Mouse (Mus musculus) small intestine, adult 2 months (tissue): ENCODE measurements at regions not wholly inside any gene's neighbourhood (a gene's known extent, or its start where the extent isn't known, plus 50 kb on each side); places are given as distances from the start of the nearest gene placed in this dataset.

Experiments
- H3K27ac ChIP-seq: fragments of 200-500 bp; 2 replicates; pipeline ENCODE4 v1.5.1; 2012; ENCODE audit warnings: low read depth, low read length, control low read depth, inconsistent platforms; ENCODE audit not compliant: insufficient read depth
- H3K27me3 ChIP-seq: fragments of 200-500 bp; 2 replicates; pipeline ENCODE4 v1.6.1; 2012; ENCODE audit warnings: mild to moderate bottlenecking, moderate library complexity, low read length, inconsistent platforms; ENCODE audit not compliant: control insufficient read depth, insufficient read depth
- H3K36me3 ChIP-seq: fragments of 200-500 bp; 2 replicates; pipeline ENCODE4 v1.6.1; 2012; ENCODE audit warnings: mild to moderate bottlenecking, low read length, control low read depth, inconsistent platforms; ENCODE audit not compliant: control insufficient read depth, insufficient read depth
- H3K4me1 ChIP-seq: fragments of 200-500 bp; 2 replicates; pipeline ENCODE4 v1.6.1; 2012; ENCODE audit warnings: low read length, inconsistent platforms, mixed read lengths; ENCODE audit not compliant: control insufficient read depth, insufficient read depth, insufficient read length
- H3K4me3 ChIP-seq: fragments of 200-500 bp; 2 replicates; pipeline ENCODE4 v1.5.1; 2012; ENCODE audit warnings: low read depth, mild to moderate bottlenecking, control low read depth, inconsistent platforms, low read length, moderate library complexity
- CTCF ChIP-seq: fragments of 200-500 bp; IDR thresholded peaks from 2 replicates; pipeline ENCODE4 v1.5.1; 2012; ENCODE audit warnings: low read depth, mild to moderate bottlenecking, control low read depth, inconsistent platforms, low read length, moderate library complexity, mixed read lengths; ENCODE audit not compliant: insufficient replicate concordance, insufficient read length; ENCODE audit errors: extremely low read depth
- POLR2A ChIP-seq: fragments of 200-500 bp; IDR thresholded peaks from 2 replicates; pipeline ENCODE4 v1.6.1; 2012; ENCODE audit warnings: low read depth, mild to moderate bottlenecking, control low read depth, inconsistent platforms, low read length, moderate library complexity
- WGBS: fragments of 180-500 bp; shearing (Covaris S2); methylation state at CpG from one replicate; pipeline ENCODE4 v1.1.7; 2018; 5-methylcytosine and 5-hydroxymethylcytosine counted together

DNA sequence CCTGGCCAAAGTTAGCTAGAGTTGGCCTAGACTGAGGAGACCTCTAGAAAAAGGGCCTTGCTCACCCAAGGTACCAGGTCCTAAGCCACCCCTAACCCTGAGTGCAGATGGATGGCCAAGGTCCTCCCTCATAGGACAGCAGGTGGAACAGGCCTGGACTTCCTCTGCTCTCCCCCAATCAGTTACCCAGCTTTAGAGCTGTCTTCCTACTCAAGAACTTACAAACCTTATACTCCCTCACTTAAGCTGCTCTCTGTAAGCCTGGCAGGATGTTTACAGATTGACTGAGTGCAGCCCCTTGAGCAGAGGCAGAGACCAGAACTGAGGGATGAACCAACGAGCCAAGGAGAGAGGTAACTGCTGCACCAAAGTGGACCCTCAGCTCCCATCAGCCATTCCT, 94.5 kb downstream of the Rplp1 start:
- peaks cover 20% of the 10 kb centered on the region; the same call in 1 of the 2 replicates for H3K4me1 ChIP-seq

DNA sequence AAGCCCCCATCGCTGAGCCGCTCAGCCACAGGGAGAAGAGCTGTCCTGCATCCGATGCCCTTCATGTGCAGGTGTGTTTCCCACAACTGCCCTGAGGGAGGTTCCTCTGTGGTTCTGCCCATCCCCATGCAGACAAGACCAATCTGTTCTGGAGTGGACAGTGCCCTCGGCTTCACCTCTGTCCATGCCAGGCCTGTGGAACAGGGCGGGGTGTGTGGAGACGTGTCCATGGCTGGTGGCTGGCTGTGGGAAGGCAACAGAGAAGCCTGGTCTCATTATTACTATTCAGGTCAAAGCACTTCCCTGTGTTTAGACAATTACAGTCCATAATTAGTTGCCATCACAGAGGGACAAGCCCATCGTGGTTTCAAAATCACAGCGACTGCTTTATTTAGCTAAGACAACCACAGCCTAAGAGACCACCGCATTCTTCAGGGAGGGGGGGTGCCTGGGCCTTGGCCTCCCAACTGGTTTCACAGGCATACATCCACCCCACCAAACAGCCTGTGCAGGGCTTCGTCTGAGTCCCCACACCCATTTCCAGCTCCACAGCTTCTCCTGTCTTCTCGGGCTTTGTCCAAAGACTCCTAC, 97.7 kb downstream of the Rplp1 start:
- whole genome bisulfite sequencing, result 79% methylated on average over 11 of the region's 11 CpGs
- H3K36me3 ChIP-seq, result no peaks in the 10 kb centered on the region
- H3K27me3 ChIP-seq, result no peaks in the 10 kb centered on the region
- TF ChIP-seq CTCF, result no peak
- TF ChIP-seq POLR2A, result no peak
- H3K4me3 ChIP-seq, result no peak overlapping the region
- H3K27ac ChIP-seq, result no peak overlapping the region
- peaks cover 29% of the 10 kb centered on the region; the same call in 1 of the 2 replicates for H3K4me1 ChIP-seq

More for the DNA sequence above, 94.5 kb downstream of the Rplp1 start:
- Histone ChIP-seq H3K4me3 (no peak overlapping the region), H3K36me3 (no peaks in the 10 kb centered on the region), H3K27me3 (no peaks in the 10 kb centered on the region), H3K27ac (no peak overlapping the region)
- 78% methylated on average over 1 of the region's 1 CpGs for WGBS
- TF ChIP-seq POLR2A (no peak), CTCF (no peak)

DNA sequence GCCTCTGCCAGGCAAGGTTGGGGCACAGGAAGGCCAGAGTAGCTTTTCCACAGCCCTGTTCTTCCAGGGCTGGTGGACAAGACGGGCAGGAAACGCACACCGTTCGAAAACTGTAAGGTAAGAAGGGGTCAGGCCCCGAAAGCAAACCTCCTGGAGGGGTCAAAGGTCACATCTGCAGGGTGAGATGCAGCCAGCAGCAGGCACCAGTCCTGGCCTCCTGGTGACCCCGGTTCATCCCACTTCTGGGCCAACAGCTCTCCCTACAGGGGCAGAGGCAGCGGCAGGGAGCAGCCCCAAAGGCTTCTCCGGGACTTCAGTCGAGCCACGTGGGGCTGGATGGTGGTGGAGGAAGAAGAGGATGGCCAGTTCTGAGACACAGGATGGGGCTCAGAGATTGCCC, 98.3 kb downstream of the Rplp1 start:
- H3K27me3 ChIP-seq, result no peaks in the 10 kb centered on the region
- WGBS, result 41% methylated on average over 10 of the region's 10 CpGs
- H3K27ac ChIP-seq, result no peak overlapping the region
- no peaks in the 10 kb centered on the region for H3K36me3 ChIP-seq
- no peak overlapping the region for H3K4me3 ChIP-seq
- H3K4me1 ChIP-seq, result peaks cover 29% of the 10 kb centered on the region; the same call in 1 of the 2 replicates
- no peak for TF ChIP-seq CTCF
- TF ChIP-seq POLR2A, result no peak

DNA sequence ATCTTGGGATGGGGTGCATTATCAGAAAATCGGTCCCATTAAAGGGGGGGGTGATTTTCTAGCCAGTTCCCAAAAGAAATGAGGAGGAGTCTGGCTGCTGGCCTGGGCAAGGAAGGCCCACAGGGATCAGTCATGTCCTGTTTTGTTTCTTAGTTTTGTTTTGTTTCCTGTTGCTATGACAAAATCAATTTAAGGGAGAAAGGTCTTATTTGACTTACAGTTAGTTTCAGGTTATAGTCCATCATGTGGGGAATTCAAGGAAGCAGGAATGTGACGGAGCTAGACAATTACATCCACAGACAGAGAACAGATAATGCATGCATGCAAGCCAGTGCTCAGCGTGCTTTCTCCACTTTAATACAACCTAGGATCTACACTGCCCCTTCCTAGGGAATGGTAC, 101.1 kb downstream of the Rplp1 start:
- Histone ChIP-seq H3K27ac (peak overlapping the region; percentile 70), H3K4me1 (peaks cover 29% of the 10 kb centered on the region; the same call in 1 of the 2 replicates), H3K4me3 (no peak overlapping the region), H3K36me3 (no peaks in the 10 kb centered on the region), H3K27me3 (no peaks in the 10 kb centered on the region)
- 22% methylated on average over 3 of the region's 3 CpGs for WGBS
- TF ChIP-seq POLR2A (no peak), CTCF (no peak)

DNA sequence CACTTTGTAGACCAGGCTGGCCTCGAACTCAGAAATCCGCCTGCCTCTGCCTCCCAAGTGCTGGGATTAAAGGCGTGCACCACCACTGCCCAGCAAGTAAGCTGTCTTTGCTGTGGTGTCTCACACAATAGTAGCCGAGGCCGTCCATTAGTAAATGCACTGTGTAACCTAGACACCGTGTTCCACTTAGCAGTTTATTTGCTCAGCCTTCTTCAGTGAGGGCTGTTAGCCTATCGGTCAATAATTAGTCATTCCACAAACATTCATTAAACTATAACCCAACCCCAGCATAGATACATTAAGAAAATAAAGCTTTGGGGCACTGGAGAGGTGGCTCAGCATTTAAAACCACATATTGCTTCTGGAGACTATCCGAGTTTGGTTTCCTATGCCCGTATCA, 102.0 kb downstream of the Rplp1 start:
- H3K4me3 ChIP-seq, result no peak overlapping the region
- no peaks in the 10 kb centered on the region for H3K36me3 ChIP-seq
- H3K27me3 ChIP-seq, result no peaks in the 10 kb centered on the region
- TF ChIP-seq POLR2A, result no peak
- peak overlapping the region; percentile 70 for H3K27ac ChIP-seq
- H3K4me1 ChIP-seq, result peaks cover 28% of the 10 kb centered on the region; the same call in 1 of the 2 replicates
- WGBS, result 41% methylated on average over 9 of the region's 9 CpGs

DNA sequence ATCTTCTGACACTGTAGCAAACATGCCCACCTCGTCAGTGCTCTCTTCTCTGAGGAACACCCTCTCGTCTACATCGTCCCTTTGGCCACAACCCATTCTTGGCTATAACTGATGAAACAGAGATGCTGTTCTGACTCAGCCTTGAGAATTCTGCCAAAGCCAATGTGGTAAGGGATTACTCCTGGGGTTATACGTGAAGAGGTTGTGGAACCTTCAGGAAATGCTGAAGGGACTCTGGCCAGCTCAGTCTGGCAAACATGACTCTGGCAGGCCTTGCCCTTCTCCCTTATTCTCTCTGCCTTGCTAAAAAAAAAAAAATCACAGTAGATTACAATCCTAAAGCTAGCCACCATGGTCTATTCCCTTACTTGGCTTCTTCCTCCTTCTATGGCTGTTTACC, 103.9 kb downstream of the Rplp1 start:
- peaks cover 12% of the 10 kb centered on the region; the same call in 1 of the 2 replicates for H3K4me1 ChIP-seq
- H3K4me3 ChIP-seq, result no peak overlapping the region
- no peaks in the 10 kb centered on the region for H3K36me3 ChIP-seq
- 70% methylated on average over 4 of the region's 4 CpGs for WGBS
- no peak overlapping the region for H3K27ac ChIP-seq
- TF ChIP-seq CTCF, result no peak
- TF ChIP-seq POLR2A, result no peak
- no peaks in the 10 kb centered on the region for H3K27me3 ChIP-seq

DNA sequence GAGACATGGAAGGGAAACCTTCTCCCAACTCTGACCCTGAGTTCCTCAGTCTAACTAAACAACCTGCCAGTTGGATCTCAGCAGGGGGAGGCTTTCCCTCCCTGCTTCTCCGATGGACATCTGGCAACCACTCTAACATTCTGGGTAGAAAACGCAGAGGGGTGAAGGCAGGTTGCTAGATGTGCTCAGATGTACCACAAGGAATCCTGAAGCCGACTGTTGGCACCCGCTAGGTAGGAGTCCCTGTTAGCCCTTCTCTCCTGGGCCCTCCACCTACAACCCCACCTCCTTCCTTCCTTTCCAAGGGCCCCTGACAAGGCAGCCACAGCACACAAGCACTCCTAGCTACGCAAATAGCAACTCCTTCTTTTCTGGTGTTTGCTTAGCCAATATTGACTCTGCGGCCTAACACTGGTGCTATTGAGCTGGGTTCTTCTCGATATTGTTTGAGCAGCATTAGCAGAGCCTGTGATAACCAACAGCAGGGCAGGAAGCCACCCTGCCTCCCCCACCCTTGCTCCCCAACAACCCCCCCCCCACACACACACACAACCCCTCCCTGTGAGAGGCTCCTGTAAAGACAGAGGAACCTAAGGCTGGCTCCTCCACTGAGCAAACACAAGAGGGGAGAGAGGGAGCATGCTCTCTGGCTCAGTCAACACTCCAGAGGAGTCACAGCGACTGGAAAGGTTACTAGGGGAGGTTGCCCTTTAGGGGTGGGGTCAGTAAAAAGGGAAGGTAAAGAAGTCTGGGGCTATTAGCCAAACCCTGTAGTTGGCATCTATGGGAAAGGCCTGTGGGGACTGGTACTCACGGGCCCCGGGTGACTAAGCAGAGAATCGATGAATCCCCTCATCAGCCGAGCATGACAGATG, 105.8 kb downstream of the Rplp1 start:
- TF ChIP-seq POLR2A, result no peak
- TF ChIP-seq CTCF, result no peak
- peak overlapping the region; percentile 40 for H3K27ac ChIP-seq

More for the DNA sequence above, 105.8 kb downstream of the Rplp1 start:
- Histone ChIP-seq H3K27me3 (no peaks in the 10 kb centered on the region), H3K4me1 (peaks cover 11% of the 10 kb centered on the region; the same call in 1 of the 2 replicates), H3K4me3 (no peak overlapping the region), H3K36me3 (no peaks in the 10 kb centered on the region)
- WGBS, result 26% methylated on average over 12 of the region's 12 CpGs
